Mouse (Mus musculus): ENCODE measurements around the gene Iqschfp. TPM values are rescaled to one million over a fixed set of nuclear protein-coding genes. Genes with fewer than 3 reads are reported as not detected.

The Iqschfp gene
- not detected in 2 replicates for polyA plus RNA-seq (2016; fragmentation: Nextera tagmentation; extraction: Ambion mirVana)

DNA sequence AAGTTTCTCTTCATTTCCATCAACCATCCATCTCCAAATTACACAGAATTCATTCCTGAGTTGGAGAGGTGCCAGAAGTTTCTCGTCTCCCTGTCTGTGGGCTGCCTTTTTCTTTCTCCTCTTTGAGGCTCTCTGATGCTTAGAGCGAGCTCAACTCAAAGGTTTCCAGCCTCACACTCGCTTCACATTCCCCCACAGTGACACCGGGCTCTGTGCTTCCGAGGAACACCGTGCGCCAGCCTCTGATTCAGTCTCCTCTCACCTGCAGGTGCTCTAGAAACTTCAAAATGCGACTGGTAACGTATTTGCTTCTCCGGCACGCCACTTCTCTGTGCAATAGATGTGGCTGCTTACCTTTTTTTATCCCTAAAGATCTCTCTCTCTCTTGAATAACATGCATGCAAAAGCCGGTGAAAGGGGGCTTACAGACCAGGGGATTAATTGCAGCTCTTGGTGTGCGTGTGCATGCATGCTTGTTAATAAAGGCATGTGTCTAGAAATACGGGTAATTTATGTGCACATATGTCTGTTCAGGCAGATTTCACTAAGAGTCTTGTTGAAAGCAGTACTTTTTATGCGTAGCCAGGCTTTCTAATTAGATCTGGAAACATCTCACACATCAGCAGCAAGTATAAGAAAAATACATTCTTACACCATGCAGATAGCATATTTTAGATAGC lies at the start of gene Iqschfp, which contains the start of gene Iqcj:
Iqschfp (plus strand) TSS at position 207 of the 680 bp plus-strand sequence.
Iqcj (plus strand) TSS at position 195 of the 680 bp plus-strand sequence.
- H3K27ac ChIP-seq (ENCODE audit: poor library complexity, severe bottlenecking) = no peak within 1 kb of the TSS
- no peak within 1 kb of the TSS for H3K4me3 ChIP-seq
- no peak within 1 kb of the TSS for H3K4me2 ChIP-seq
- H3K9ac ChIP-seq = no peak within 1 kb of the TSS
- 74% methylated on average over 15 of the region's 15 CpGs for WGBS
- no peaks in the 10 kb centered on the region for H3K4me1 ChIP-seq (replicated peaks)
- no peaks in the 10 kb centered on the region for H3K36me3 ChIP-seq
- no peak for ATAC-seq (ENCODE audit: insufficient number of reproducible peaks, low FRiP score)
- no peaks in the 10 kb centered on the region for H3K27me3 ChIP-seq (replicated peaks)
- no peaks in the 10 kb centered on the region for H3K9me3 ChIP-seq (replicated peaks)

DNA sequence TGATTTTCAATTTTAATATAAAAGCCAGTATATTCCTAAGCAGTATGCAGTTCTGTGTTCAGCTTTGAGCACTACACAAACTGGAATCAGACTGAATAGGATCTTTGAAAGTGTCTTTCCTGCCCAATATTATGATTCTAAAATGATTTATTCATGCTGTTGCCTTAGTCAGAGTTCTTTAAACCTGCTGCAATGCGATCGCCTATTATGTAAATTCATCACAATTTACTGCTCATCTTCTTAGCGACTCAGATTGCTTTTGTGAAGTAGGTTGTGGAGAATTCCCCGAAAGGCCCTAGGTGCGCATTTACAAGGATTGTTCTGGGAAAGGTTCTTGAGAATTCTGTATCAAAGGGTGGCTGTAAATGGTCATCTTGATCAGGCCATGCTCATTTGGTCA lies 39.6 kb upstream of the Iqschfp start:
- ATAC-seq (ENCODE audit: insufficient number of reproducible peaks, low FRiP score) = no peak
- WGBS = 73% methylated on average over 5 of the region's 5 CpGs
- no peaks in the 10 kb centered on the region for H3K9me3 ChIP-seq (replicated peaks)

DNA sequence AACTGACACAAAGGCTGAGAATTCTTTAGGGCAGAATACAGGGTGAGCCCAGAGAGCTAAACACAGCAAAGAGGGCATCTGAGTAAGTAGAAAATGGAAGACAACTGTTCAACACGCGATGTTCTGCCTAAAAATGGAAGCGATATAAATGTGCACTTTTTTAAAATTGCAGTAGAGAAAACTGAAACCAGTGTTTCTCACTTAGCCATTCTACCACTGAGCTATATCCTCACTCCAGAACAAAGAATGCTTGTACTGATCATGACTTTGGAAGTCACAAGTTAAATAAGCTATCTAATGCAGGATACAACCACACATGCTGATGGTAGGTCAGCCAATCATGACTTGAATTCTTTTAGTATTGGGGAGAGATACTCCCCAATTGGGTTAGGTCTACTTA lies 30.5 kb upstream of the Iqschfp start:
- Histone ChIP-seq H3K4me3 (no peak overlapping the region), H3K36me3 (no peaks in the 10 kb centered on the region), H3K9me3 (replicated peaks) (no peaks in the 10 kb centered on the region), H3K4me1 (replicated peaks) (no peaks in the 10 kb centered on the region), H3K27ac (ENCODE audit: poor library complexity, severe bottlenecking) (no peak overlapping the region), H3K9ac (no peak overlapping the region), H3K27me3 (replicated peaks) (no peaks in the 10 kb centered on the region), H3K4me2 (no peak overlapping the region)
- ATAC-seq (ENCODE audit: insufficient number of reproducible peaks, low FRiP score) = no peak
- 80% methylated on average over 3 of the region's 3 CpGs for WGBS

More for the DNA sequence above, 39.6 kb upstream of the Iqschfp start:
- Histone ChIP-seq H3K9ac (no peak overlapping the region), H3K4me2 (no peak overlapping the region), H3K4me1 (replicated peaks) (no peaks in the 10 kb centered on the region), H3K4me3 (no peak overlapping the region), H3K36me3 (no peaks in the 10 kb centered on the region), H3K27ac (ENCODE audit: poor library complexity, severe bottlenecking) (no peak overlapping the region), H3K27me3 (replicated peaks) (no peaks in the 10 kb centered on the region)

DNA sequence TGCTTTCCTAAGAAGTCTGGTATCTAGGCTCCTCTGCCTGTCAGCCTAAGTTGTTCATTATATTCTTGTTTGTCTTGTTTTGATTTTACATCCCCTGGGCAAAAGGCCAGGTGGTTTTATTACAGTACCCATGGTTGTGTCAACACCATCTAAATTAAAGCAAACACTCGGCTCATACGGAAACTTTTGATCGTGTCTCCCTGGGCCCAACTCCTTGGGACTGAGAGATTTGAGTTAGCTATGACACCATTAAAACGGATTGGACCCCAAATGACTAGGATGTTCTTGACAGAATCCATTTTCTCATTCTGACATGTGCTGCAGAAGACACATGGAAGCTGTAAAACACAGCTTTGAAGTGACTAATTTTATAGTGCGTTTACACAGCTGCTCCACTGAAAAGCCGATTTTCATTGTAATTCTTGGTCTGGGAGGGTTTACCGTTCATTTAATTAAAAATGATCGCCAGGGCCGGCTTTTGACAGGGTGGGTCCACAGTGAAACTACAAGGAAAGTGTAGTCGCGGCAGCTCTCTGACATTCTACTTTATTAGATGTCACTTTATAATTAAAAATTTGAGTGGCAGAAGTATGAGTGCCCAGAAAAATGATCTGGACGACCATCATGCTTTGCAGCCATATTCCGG lies 24.5 kb upstream of the Iqschfp start:
- H3K36me3 ChIP-seq = no peaks in the 10 kb centered on the region
- WGBS = 81% methylated on average over 13 of the region's 13 CpGs
- H3K27me3 ChIP-seq (replicated peaks) = no peaks in the 10 kb centered on the region
- H3K4me2 ChIP-seq = no peak overlapping the region
- no peak overlapping the region for H3K27ac ChIP-seq (ENCODE audit: poor library complexity, severe bottlenecking)
- no peaks in the 10 kb centered on the region for H3K4me1 ChIP-seq (replicated peaks)
- no peak for ATAC-seq (ENCODE audit: insufficient number of reproducible peaks, low FRiP score)
- H3K9ac ChIP-seq = no peak overlapping the region
- no peak overlapping the region for H3K4me3 ChIP-seq
- no peaks in the 10 kb centered on the region for H3K9me3 ChIP-seq (replicated peaks)

DNA sequence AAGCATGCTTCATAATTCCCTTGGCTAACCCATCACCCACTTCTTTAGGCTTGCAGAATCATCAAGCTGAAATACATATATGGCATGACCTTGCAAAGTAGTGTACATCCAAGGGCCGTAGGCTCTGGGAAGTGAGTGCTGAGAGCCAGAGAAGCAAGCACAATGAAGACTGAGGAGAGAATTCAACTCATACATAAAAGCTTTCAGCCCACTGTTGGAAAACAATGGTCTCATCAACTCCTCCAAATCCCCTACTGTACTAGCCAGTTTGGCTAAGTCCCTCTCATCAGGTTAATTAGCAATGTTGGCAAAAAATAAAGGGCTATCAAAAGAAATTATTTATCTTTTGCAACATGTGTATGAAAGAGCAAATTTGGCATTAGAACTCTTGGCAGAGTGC lies 22.6 kb upstream of the Iqschfp start:
- no peaks in the 10 kb centered on the region for H3K4me1 ChIP-seq (replicated peaks)
- no peak for ATAC-seq (ENCODE audit: insufficient number of reproducible peaks, low FRiP score)
- no peak overlapping the region for H3K9ac ChIP-seq
- H3K27ac ChIP-seq (ENCODE audit: poor library complexity, severe bottlenecking) = no peak overlapping the region
- H3K4me3 ChIP-seq = no peak overlapping the region
- H3K27me3 ChIP-seq (replicated peaks) = no peaks in the 10 kb centered on the region
- H3K36me3 ChIP-seq = no peaks in the 10 kb centered on the region
- H3K9me3 ChIP-seq (replicated peaks) = no peaks in the 10 kb centered on the region
- 66% methylated on average over 1 of the region's 1 CpGs for WGBS
- H3K4me2 ChIP-seq = no peak overlapping the region

DNA sequence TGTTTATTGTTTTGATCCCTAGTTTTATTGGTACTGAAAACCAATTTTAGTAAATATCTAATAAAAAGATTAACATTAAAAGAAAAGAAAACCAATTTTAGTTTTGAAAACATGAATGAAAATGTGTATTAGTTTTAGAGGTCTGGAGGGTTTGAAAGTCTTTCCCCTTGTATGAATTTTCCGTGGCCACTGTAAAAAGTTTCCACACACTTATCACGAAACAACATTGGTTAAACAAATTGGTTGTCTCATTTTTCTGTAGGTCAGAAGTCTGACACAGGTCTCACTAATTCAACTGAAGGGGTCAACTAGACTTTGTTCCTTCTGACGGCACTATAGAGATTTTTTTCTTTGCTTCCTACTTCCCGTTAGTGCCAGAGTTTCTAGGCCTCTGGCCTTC lies 14.8 kb upstream of the Iqschfp start:
- H3K27me3 ChIP-seq (replicated peaks) = no peaks in the 10 kb centered on the region
- no peaks in the 10 kb centered on the region for H3K9me3 ChIP-seq (replicated peaks)
- H3K27ac ChIP-seq (ENCODE audit: poor library complexity, severe bottlenecking) = no peak overlapping the region
- no peak for ATAC-seq (ENCODE audit: insufficient number of reproducible peaks, low FRiP score)
- WGBS = 66% methylated on average over 4 of the region's 4 CpGs
- H3K4me3 ChIP-seq = no peak overlapping the region
- no peaks in the 10 kb centered on the region for H3K4me1 ChIP-seq (replicated peaks)
- no peak overlapping the region for H3K4me2 ChIP-seq
- H3K36me3 ChIP-seq = no peaks in the 10 kb centered on the region
- no peak overlapping the region for H3K9ac ChIP-seq

DNA sequence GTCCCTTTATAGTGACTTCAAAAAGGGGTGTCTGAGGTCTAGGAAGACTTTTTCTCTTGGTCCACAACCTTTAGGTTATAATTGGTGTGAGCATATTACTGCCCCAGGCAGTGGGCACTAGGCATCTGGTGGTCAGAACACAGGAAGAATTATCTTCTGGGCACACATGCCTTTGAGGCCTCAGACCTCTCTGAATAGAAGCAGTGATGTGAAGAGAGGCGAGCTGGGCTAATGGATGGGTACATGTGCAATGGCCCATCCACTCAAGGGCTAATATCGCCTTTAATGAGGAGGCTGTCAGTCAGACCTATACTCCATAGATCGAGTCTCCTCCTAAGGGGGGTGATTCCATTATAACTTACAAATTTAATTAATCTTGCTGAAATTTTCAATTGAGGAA lies 7.7 kb upstream of the Iqschfp start:
- ATAC-seq (ENCODE audit: insufficient number of reproducible peaks, low FRiP score) = no peak
- no peak overlapping the region for H3K27ac ChIP-seq (ENCODE audit: poor library complexity, severe bottlenecking)
- no peak overlapping the region for H3K9ac ChIP-seq
- H3K4me2 ChIP-seq = no peak overlapping the region
- no peaks in the 10 kb centered on the region for H3K36me3 ChIP-seq
- H3K4me1 ChIP-seq (replicated peaks) = no peaks in the 10 kb centered on the region
- H3K4me3 ChIP-seq = no peak overlapping the region
- H3K27me3 ChIP-seq (replicated peaks) = no peaks in the 10 kb centered on the region
- WGBS = 84% methylated on average over 3 of the region's 3 CpGs
- no peaks in the 10 kb centered on the region for H3K9me3 ChIP-seq (replicated peaks)

DNA sequence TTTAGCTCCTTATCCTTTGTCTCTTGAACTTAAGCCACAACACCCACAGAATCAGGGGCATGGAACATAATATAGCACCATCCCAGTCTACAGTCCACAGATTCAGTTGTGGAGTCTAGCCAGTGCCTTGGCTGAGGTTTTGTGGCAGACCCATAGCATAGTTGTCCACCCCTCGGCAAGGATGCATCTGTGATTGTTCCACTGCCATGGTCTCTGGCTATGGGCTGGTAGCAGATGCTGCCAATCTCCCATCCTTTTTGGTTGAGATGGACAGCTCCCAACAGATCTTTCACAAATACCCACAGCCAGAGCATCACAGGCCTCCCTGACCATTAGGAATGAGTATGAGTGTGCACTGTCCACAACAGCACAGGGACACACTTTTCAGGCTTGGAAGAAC lies 5.9 kb upstream of the Iqschfp start:
- H3K4me2 ChIP-seq = no peak overlapping the region
- H3K9me3 ChIP-seq (replicated peaks) = no peaks in the 10 kb centered on the region
- no peaks in the 10 kb centered on the region for H3K4me1 ChIP-seq (replicated peaks)
- H3K36me3 ChIP-seq = no peaks in the 10 kb centered on the region
- H3K9ac ChIP-seq = no peak overlapping the region
- WGBS = 74% methylated on average over 1 of the region's 1 CpGs
- no peak overlapping the region for H3K4me3 ChIP-seq
- H3K27me3 ChIP-seq (replicated peaks) = no peaks in the 10 kb centered on the region
- no peak for ATAC-seq (ENCODE audit: insufficient number of reproducible peaks, low FRiP score)
- H3K27ac ChIP-seq (ENCODE audit: poor library complexity, severe bottlenecking) = no peak overlapping the region

DNA sequence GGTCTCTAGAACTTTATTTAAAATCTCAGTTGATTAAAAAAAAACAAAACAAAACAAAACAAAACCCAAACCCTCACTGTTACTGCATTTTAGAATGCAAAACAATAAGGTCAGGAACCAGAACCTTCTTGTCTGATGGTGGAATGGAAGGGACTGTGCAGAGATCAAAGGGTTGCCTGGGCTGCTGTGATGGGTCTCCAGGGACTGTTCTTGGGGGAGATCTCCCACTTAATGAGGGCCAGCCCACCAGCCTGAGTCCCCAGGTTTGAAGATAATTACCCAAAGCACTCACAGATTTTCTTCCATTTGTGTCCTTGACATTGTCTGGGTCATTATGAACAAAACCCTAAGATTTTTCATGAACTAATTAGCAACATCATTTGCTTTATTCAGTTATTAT lies 4.8 kb upstream of the Iqschfp start:
- Histone ChIP-seq H3K4me1 (replicated peaks) (no peaks in the 10 kb centered on the region), H3K36me3 (no peaks in the 10 kb centered on the region), H3K4me3 (no peak overlapping the region), H3K27me3 (replicated peaks) (no peaks in the 10 kb centered on the region), H3K27ac (ENCODE audit: poor library complexity, severe bottlenecking) (no peak overlapping the region), H3K9ac (no peak overlapping the region), H3K9me3 (replicated peaks) (no peaks in the 10 kb centered on the region), H3K4me2 (no peak overlapping the region)
- ATAC-seq (ENCODE audit: insufficient number of reproducible peaks, low FRiP score) = no peak

DNA sequence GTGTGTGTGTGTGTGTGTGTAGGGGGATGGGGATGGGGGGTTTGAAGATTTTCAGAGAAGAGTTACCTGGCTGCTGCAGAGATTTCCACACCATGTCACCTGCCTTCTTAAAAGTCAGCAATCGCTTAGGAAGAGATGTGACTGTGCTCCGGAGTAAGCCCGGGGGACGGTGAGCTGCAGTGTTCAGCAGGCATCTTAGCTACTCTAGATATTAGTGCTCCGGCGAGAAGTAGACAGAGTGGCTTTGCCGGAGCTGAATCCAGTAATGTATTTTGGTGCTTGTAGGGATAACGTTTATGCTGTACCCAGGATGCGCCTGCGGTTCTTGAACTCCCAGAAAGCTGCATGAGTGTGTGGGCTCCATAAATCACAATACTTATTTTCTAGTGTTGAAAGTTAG lies 736 bp downstream of the Iqschfp start:
- H3K4me2 ChIP-seq = no peak overlapping the region
- no peak overlapping the region for H3K9ac ChIP-seq
- no peak overlapping the region for H3K4me3 ChIP-seq
- 76% methylated on average over 10 of the region's 10 CpGs for WGBS
- H3K36me3 ChIP-seq = no peaks in the 10 kb centered on the region
- H3K9me3 ChIP-seq (replicated peaks) = no peaks in the 10 kb centered on the region
- ATAC-seq (ENCODE audit: insufficient number of reproducible peaks, low FRiP score) = no peak
- no peaks in the 10 kb centered on the region for H3K4me1 ChIP-seq (replicated peaks)
- no peak overlapping the region for H3K27ac ChIP-seq (ENCODE audit: poor library complexity, severe bottlenecking)
- H3K27me3 ChIP-seq (replicated peaks) = no peaks in the 10 kb centered on the region

DNA sequence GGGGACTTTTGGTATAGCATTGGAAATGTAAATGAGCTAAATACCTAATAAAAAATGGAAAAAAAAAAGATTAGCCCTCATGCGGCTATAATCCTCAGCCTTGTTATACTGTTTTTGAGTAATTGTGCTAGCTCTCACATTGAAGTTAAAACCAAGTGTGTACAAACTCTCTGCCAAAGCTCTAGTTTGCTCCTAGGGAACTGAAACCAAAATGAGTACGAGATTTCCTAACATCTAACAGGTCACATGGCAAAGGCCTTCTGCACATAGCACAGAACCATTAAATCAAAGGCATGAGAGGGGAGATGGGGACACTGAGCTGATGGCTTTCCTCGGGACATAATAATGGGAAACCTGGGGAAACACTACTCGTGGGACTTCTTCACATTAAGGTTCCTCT lies 10.5 kb downstream of the Iqschfp start:
- Histone ChIP-seq H3K27me3 (replicated peaks) (no peaks in the 10 kb centered on the region), H3K4me3 (no peak overlapping the region), H3K4me1 (replicated peaks) (no peaks in the 10 kb centered on the region), H3K9me3 (replicated peaks) (no peaks in the 10 kb centered on the region), H3K4me2 (no peak overlapping the region), H3K36me3 (no peaks in the 10 kb centered on the region), H3K9ac (no peak overlapping the region), H3K27ac (ENCODE audit: poor library complexity, severe bottlenecking) (no peak overlapping the region)
- no peak for ATAC-seq (ENCODE audit: insufficient number of reproducible peaks, low FRiP score)
- WGBS = 71% methylated on average over 4 of the region's 4 CpGs

DNA sequence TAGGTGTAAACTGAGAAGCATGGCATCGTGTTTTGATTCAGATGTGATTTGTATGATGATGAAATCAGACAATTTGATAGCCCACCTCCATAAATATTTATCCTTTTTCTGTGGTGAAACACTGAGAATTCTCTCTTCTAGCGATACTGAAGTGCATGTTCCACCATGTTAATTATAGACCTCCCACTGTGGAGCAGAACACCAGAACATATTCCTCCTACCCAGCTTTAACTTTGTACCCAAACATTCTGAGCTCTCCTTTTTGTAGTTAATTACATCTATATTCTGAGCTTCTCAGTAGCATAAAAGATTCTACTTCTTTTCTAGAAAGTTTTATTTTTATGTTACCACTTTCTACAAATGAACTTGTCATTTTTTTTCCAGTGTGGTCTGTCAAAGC lies 16.6 kb downstream of the Iqschfp start:
- Histone ChIP-seq H3K36me3 (no peaks in the 10 kb centered on the region), H3K27ac (ENCODE audit: poor library complexity, severe bottlenecking) (no peak overlapping the region), H3K27me3 (replicated peaks) (no peaks in the 10 kb centered on the region), H3K9me3 (replicated peaks) (no peaks in the 10 kb centered on the region), H3K4me2 (no peak overlapping the region), H3K4me3 (no peak overlapping the region), H3K9ac (no peak overlapping the region), H3K4me1 (replicated peaks) (no peaks in the 10 kb centered on the region)
- ATAC-seq (ENCODE audit: insufficient number of reproducible peaks, low FRiP score) = no peak
- WGBS = 79% methylated on average over 2 of the region's 2 CpGs

Measured in heart, embryonic 12.5 days (tissue).